Mouse (Mus musculus): ENCODE measurements around the gene Sh2b1.
A peak's percentile ranks its signal among the peaks of the same experiment; 100 is the strongest.

- TF ChIP-seq POLR2AphosphoS5 (IDR thresholded peaks at IDR 0.05; ENCODE audit: insufficient replicate concordance, low read depth, low read length) (no peak), CTCF (IDR thresholded peaks at IDR 0.05; ENCODE audit: low read depth, low read length) (peak; percentile 96), GATA1 (IDR thresholded peaks at IDR 0.05; ENCODE audit: borderline replicate concordance, low read length) (no peak)
Measured at GRCm38 (mm10) chr7:126436851-126437250, 38.4 kb downstream of the Sh2b1 start.
